Mouse (Mus musculus): Measurements from ENCODE around the gene Gm19684. TPM values are rescaled to one million over a fixed set of nuclear protein-coding genes. Genes with fewer than 3 reads are reported as not detected.
"Not testable (repeated sequence)": the region's sequence is repeated elsewhere in the genome, so short reads cannot be mapped to it uniquely, and the experiment has no call there.

Gm19684 gene
- total and polyA plus RNA-seq, 3 experiments = 0.11 TPM; not detected in 2

DNA sequence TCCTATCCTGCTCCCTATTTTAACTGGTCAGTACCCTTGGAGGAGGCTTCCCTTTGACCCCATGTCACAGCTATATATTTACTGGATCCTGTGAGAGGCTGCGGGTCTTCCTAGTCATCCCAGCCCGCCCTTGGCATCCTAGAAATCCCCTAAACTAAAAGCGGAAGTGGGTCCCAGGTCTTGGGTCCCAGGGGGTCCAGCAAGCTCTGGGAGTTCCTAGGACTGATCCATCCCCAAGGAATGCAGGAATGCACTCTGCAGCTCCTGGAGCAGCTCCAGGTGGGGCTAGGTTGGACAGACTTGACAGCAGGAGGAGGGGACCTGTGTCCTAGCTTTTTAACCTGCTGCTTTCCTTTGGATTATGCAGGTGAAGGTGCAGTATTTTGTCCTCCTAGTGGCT, 27.5 kb upstream of the Gm19684 start:
- no peak overlapping the region for H3K4me3 ChIP-seq (ENCODE audit: low read depth, low read length)
- no peaks in the 10 kb centered on the region for H3K36me3 ChIP-seq (replicated peaks)
- H3K9me3 ChIP-seq (replicated peaks) = no peaks in the 10 kb centered on the region
- ATAC-seq (ENCODE audit: extremely low read depth, insufficient number of reproducible peaks, low FRiP score, poor library complexity, severe bottlenecking) (no peak), DNase-seq (ENCODE audit: low spot score) (no peak)
- peaks cover 10% of the 10 kb centered on the region for H3K27me3 ChIP-seq (ENCODE audit: insufficient read depth, low read length)
- no peaks in the 10 kb centered on the region for H3K4me1 ChIP-seq (ENCODE audit: insufficient read depth, low read depth, low read length)
- TF ChIP-seq CTCF (IDR thresholded peaks at IDR 0.05; ENCODE audit: low read depth, low read length) (no peak), GATA2 (IDR thresholded peaks at IDR 0.05; ENCODE audit: borderline replicate concordance, low read depth, low read length) (no peak), GATA1 (IDR thresholded peaks at IDR 0.05; ENCODE audit: borderline replicate concordance, low read length) (no peak)

DNA sequence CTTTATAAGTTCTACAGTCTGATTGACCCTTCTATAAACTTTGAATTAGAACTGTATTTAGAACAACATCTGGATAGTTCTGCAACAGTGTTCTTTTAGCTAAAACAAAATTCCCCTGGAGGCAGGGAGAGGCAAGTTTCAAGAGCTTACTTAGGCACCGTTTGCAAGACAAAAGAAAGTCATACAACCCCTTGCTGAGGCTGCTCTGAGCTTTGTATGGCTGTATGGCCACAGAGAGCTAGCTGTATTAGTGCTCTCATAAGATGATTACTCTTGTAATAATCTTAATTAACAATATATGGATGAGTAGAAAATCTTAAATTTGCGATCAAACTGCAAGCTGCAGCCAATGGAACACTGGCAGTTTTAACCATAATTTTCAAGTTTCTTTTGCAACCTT, 21.9 kb upstream of the Gm19684 start:
- not testable (repeated sequence) for H3K4me1 ChIP-seq (ENCODE audit: insufficient read depth, low read depth, low read length); H3K36me3 ChIP-seq (replicated peaks); DNase-seq (ENCODE audit: low spot score); ATAC-seq (ENCODE audit: extremely low read depth, insufficient number of reproducible peaks, low FRiP score, poor library complexity, severe bottlenecking); H3K4me3 ChIP-seq (ENCODE audit: low read depth, low read length); H3K27me3 ChIP-seq (ENCODE audit: insufficient read depth, low read length); H3K9me3 ChIP-seq (replicated peaks)

DNA sequence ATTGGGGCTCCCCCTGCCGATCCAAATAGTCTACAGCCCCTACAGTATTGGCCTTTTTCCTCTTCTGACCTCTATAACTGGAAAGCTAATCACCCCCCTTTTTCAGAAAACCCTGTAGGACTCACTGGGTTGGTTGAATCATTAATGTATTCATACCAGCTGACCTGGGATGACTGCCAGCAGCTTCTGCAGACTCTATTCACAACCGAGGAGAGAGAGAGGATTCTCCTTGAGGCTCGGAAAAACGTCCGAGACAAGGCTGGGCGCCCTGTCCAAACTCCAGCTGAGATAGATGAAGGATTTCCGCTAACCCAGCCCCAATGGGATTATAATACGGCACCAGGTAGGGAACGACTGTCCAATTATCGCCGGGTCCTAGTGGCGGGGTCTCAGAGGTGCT, 19.4 kb upstream of the Gm19684 start:
- not testable (repeated sequence) for H3K4me3 ChIP-seq (ENCODE audit: low read depth, low read length); ATAC-seq (ENCODE audit: extremely low read depth, insufficient number of reproducible peaks, low FRiP score, poor library complexity, severe bottlenecking); H3K36me3 ChIP-seq (replicated peaks); H3K4me1 ChIP-seq (ENCODE audit: insufficient read depth, low read depth, low read length); DNase-seq (ENCODE audit: low spot score); H3K9me3 ChIP-seq (replicated peaks); H3K27me3 ChIP-seq (ENCODE audit: insufficient read depth, low read length)

DNA sequence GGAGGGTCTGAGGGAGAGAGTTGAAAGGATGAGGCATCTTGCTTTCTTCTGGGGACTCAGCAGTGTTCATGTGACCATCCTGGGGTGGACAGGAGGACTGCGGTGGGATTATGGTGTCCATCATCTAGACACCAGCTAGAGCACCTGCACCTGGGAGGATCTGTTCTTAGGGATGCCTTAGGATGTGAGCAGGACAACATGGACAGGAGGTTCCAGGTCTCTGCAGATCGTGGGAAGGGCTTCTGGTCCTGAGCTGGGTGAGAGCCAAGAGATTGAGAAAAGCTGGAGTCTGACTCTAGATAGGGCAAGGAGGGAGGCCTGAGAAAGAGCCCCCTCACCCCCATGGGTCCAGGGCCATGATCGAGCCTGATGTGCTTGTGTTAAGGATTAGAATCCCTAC, 11.3 kb upstream of the Gm19684 start:
- ATAC-seq (ENCODE audit: extremely low read depth, insufficient number of reproducible peaks, low FRiP score, poor library complexity, severe bottlenecking); H3K27me3 ChIP-seq (ENCODE audit: insufficient read depth, low read length): not testable (repeated sequence)

DNA sequence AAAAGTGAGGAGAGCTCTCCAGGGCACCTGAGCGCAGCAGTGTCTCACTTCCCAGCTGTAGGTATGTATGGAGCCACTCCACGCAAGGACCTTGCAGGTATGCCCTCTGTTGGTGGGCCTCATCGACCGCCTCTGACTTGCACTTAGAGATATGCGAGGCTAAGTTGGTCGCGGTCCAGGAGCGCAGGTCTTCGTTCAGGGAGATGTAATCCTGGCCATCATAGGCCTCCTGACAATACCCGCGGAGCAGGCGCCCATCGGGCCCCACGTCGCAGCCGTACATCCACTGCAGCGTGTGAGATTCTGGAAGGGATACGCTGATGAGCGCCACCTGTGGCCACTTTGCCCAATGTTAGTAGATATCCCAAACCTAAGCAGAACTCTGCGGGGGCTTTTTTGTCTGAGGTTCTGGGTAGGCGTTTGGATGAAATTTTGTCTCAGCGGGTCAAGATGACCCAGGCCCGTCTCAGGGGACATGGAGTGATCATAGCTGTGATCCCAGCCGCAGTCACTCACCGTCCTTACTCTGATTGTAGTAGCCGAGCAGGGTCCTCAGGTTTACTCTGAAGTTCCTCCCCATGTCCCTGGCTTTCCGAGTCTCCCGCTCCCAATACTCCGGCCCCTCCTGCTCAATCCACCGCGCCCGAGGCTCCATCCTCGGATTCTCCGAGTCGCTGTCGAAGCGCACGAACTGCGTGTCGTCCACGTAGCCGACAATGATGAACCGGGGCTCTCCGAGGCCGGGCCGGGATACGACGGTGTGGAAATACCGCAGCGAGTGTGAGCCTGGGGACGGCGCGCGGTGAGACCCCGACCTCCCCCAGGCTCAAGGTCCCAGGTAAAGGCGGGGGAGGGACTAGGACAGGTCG, 10.6 kb upstream of the Gm19684 start:
- not testable (repeated sequence) for H3K4me3 ChIP-seq (ENCODE audit: low read depth, low read length); H3K36me3 ChIP-seq (replicated peaks); H3K9me3 ChIP-seq (replicated peaks); H3K27me3 ChIP-seq (ENCODE audit: insufficient read depth, low read length); DNase-seq (ENCODE audit: low spot score); H3K4me1 ChIP-seq (ENCODE audit: insufficient read depth, low read depth, low read length)
- peak; percentile 61; the same call in 1 of the 2 replicates for ATAC-seq (ENCODE audit: extremely low read depth, insufficient number of reproducible peaks, low FRiP score, poor library complexity, severe bottlenecking)

More for the DNA sequence above, 11.3 kb upstream of the Gm19684 start:
- not testable (repeated sequence) for H3K36me3 ChIP-seq (replicated peaks); H3K4me3 ChIP-seq (ENCODE audit: low read depth, low read length); DNase-seq (ENCODE audit: low spot score); H3K9me3 ChIP-seq (replicated peaks); H3K4me1 ChIP-seq (ENCODE audit: insufficient read depth, low read depth, low read length)

DNA sequence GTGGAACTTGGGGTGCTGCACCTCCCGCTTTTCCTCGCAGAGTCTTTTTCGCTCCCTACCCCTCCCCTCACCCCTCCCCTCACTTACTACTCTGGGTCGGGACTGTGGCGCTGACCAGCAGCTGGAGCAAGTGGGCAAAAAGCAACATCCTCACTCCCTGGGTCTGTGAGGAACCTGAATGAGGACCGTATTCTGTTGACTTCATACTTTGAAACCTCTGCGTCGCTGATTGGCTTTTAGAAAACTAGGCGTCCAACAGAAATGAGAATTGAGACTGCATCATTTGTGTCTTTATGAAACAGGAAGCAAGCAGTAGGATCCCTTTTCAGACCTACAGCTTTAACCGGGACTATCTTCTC, 10.0 kb upstream of the Gm19684 start:
- not testable (repeated sequence) for DNase-seq (ENCODE audit: low spot score); H3K4me3 ChIP-seq (ENCODE audit: low read depth, low read length); ATAC-seq (ENCODE audit: extremely low read depth, insufficient number of reproducible peaks, low FRiP score, poor library complexity, severe bottlenecking); H3K36me3 ChIP-seq (replicated peaks); H3K4me1 ChIP-seq (ENCODE audit: insufficient read depth, low read depth, low read length); H3K9me3 ChIP-seq (replicated peaks)
- H3K27me3 ChIP-seq (ENCODE audit: insufficient read depth, low read length) = peaks cover 11% of the 10 kb centered on the region; the same call in 1 of the 2 replicates

DNA sequence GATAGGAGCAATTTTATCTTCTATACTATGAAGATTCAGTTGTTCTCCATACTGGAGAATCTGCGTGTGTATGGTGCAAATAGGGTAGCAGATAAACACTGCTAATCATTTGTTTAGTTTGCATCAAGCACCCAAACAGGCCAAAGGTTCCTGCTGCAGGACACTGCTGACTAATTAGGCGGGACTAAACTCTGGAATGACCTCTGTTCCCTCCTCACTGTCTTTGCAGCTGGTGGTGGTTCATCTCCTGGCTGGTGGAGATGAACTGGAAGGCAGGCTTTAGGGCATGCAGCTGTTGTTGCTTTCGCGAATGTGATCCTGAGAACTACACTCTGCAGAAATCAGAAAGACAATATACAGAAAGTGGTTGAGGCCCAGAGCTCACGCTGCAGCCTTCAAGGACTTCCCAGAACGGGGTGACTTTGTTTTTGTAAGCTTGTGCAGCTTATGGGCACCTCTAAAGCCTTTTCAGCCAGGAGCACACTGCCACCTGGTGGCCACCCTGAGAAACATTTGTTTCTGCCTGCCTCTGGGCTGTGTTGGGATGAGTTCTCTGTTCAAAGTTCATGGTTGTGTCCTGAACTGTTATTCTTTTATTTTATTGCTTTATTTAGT, 7.4 kb upstream of the Gm19684 start:
- not testable (repeated sequence) for DNase-seq (ENCODE audit: low spot score); H3K4me1 ChIP-seq (ENCODE audit: insufficient read depth, low read depth, low read length); H3K4me3 ChIP-seq (ENCODE audit: low read depth, low read length); H3K36me3 ChIP-seq (replicated peaks); H3K9me3 ChIP-seq (replicated peaks); ATAC-seq (ENCODE audit: extremely low read depth, insufficient number of reproducible peaks, low FRiP score, poor library complexity, severe bottlenecking)
- H3K27me3 ChIP-seq (ENCODE audit: insufficient read depth, low read length) = peaks cover 13% of the 10 kb centered on the region
- TF ChIP-seq CTCF (IDR thresholded peaks at IDR 0.05; ENCODE audit: low read depth, low read length) = 0 out of 2 replicates have a peak, but pooled peaks have one; percentile 20

DNA sequence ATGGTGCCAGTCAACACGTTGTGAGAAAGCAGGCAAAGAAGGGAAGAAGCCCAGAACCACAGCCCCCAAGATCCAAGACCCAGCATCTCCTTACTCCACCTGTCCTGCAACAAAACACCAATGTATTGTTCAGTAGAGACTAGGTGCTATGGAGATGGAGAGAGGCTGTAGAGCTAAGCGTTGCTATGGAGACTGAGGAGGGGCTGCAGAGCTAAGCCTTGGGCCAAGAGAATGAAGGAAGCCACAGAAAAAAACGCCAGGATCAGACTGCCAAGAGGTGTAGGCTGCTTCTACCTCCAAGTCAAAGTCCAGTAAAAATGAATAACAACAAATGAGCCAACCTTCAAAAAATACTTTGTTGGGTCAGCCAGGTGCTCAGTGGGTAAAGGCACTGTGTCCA, 4.9 kb upstream of the Gm19684 start:
- not testable (repeated sequence) for H3K27me3 ChIP-seq (ENCODE audit: insufficient read depth, low read length); DNase-seq (ENCODE audit: low spot score); H3K4me3 ChIP-seq (ENCODE audit: low read depth, low read length); ATAC-seq (ENCODE audit: extremely low read depth, insufficient number of reproducible peaks, low FRiP score, poor library complexity, severe bottlenecking); H3K4me1 ChIP-seq (ENCODE audit: insufficient read depth, low read depth, low read length); H3K9me3 ChIP-seq (replicated peaks); H3K36me3 ChIP-seq (replicated peaks)

DNA sequence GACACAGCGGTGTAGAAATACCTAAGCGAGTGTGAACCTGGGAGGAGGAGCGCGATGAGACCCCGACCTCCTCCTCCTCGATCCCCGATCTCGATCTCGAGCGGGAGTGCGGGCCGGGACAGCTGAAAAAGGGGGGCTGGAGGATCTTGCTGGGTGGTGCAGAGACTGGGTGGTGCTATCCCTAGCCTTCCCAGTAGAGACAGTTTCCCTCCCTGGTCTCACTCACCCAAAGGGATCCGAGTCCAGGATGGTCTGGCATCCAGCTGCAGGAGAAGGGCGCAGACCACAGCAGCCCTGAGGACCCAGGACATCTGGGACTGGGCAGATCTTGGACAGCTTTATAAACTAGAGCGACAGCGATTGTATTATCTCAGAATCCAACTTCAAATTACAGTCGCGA, 639 bp upstream of the Gm19684 start:
- not testable (repeated sequence) for ATAC-seq (ENCODE audit: extremely low read depth, insufficient number of reproducible peaks, low FRiP score, poor library complexity, severe bottlenecking); H3K4me1 ChIP-seq (ENCODE audit: insufficient read depth, low read depth, low read length); H3K9me3 ChIP-seq (replicated peaks); DNase-seq (ENCODE audit: low spot score); H3K36me3 ChIP-seq (replicated peaks); H3K4me3 ChIP-seq (ENCODE audit: low read depth, low read length)
- peaks cover 11% of the 10 kb centered on the region for H3K27me3 ChIP-seq (ENCODE audit: insufficient read depth, low read length)

DNA sequence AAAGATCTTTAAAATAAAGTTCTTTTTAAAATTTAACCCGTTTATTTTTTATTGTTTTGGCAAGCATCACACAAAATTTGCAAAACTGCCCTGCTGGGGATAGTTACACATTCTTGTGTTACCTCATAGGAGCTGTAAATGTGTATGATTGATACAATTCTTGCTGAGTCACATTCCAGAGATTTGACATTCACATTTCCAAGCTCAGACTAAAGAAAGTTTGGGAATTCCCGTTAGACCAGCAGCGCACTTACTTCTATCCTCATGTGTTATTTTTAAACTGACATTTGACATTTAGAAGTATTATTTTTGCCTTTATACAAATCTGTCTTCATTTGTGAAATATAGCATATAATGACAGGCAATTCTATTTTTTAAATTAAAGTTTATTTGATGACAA, 2.6 kb downstream of the Gm19684 start:
- H3K4me1 ChIP-seq (ENCODE audit: insufficient read depth, low read depth, low read length); H3K4me3 ChIP-seq (ENCODE audit: low read depth, low read length); ATAC-seq (ENCODE audit: extremely low read depth, insufficient number of reproducible peaks, low FRiP score, poor library complexity, severe bottlenecking); DNase-seq (ENCODE audit: low spot score); H3K9me3 ChIP-seq (replicated peaks); H3K27me3 ChIP-seq (ENCODE audit: insufficient read depth, low read length); H3K36me3 ChIP-seq (replicated peaks): not testable (repeated sequence)

DNA sequence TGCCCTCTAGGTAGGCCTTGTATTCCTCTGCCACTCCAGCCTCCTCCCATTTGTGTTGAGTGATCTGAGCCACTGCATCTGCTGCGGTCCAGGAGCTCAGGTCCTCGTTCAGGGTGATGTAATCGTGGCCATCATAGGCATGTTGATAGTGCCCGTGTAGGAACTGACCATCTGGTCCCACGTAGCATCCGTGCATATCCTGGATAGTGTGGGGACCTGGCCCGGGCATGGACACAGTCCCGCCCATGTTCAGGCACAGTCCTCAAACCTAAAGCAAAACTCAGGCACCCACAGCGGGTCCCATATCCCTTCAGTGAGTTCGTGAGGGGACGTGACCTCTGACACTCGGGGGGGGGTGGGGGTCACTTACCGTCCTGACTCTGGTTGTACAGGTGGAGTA, 7.0 kb downstream of the Gm19684 start:
- not testable (repeated sequence) for H3K4me1 ChIP-seq (ENCODE audit: insufficient read depth, low read depth, low read length); DNase-seq (ENCODE audit: low spot score); H3K36me3 ChIP-seq (replicated peaks); ATAC-seq (ENCODE audit: extremely low read depth, insufficient number of reproducible peaks, low FRiP score, poor library complexity, severe bottlenecking); H3K27me3 ChIP-seq (ENCODE audit: insufficient read depth, low read length); H3K9me3 ChIP-seq (replicated peaks); H3K4me3 ChIP-seq (ENCODE audit: low read depth, low read length)

Data from G1E (cell line).